In the genomic region with DNA sequence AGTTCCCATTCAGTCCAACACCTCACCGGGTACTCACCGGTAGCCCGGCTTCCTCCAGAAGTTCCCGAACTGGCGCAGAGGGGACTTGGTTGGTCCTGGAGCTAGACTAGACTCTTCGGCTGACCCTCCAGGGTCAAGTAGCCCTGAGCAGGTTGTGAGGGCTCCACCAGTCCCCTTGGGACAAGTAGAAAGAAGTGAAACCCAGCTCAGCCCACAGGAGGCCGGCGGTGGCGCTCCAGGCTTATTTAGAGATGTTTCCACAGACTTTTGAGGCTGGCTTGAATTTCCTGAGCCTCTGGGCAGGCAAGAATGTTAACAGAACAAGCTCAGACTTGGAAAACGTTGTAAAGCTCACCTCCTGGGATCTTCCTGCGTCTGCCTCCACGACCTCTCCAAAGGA, we compare ENCODE assay signal across 1 mouse cellular context.
TF ChIP-seq lines count a peak whose summit lies in the region.

No protein-coding gene starts in this region.

TF ChIP-seq in CH12.LX, 34 proteins besides CTCF, POLR2A, EP300 and RAD21 (continued from another document):
- TF ChIP-seq ZMIZ1 (IDR thresholded peaks at IDR 0.05; ENCODE audit: low read depth, low read length), result no peak
- TF ChIP-seq ZNF384 (IDR thresholded peaks at IDR 0.05; ENCODE audit: low read depth, low read length), result no peak
- TF ChIP-seq USF1 (IDR thresholded peaks at IDR 0.05; ENCODE audit: low read depth, low read length), result no peak
- no peak for TF ChIP-seq TCF12 (IDR thresholded peaks at IDR 0.05; ENCODE audit: low read depth, low read length)
